Mouse (Mus musculus): Measurements from ENCODE around the gene Pcnx2.

GRCm38 (mm10) chr8:125725037-125725820 is 172.9 kb downstream of the Pcnx2 start:
- TF ChIP-seq CTCF (IDR thresholded peaks at IDR 0.05) = no peak
- TF ChIP-seq EP300 (IDR thresholded peaks at IDR 0.05; ENCODE audit: insufficient read depth, low read depth, low read length) = no peak

Data from heart, adult 2 months (tissue).